Mouse (Mus musculus): ENCODE measurements around the gene Fbn1. TPM values are rescaled to one million over a fixed set of nuclear protein-coding genes. Genes with fewer than 3 reads are reported as not detected.

The Fbn1 gene
- total and polyA plus RNA-seq, 3 experiments = 0.04 to 0.17 (median 0.09) TPM

DNA sequence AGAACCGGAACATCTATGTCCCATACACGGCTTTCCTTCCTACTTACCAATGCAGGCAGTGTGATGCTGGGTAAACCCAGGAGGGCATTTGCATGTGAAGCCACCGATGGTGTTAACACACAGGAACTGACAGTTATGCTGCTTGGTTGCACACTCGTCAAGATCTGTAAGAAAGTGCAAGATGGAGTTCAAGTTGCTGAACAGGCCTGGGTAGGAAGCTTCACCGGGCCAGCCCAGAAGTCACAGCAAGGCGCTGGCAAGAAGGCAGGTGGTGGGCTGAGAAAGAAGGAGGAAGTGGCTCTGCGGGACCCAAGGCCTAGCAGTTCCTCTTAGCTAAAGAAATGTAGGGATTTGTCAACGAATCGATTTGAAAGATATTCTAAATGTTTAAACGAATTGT, 198.1 kb downstream of the Fbn1 start:
- peak overlapping the region in 1 of 3 experiments; percentile 15 for H3K4me3 ChIP-seq (replicated peaks in 1 of 3; ENCODE audit: low read depth in 2 of 3, low read length in 2 of 3, poor library complexity in 1 of 3)
- no peaks in the 10 kb centered on the region for H3K79me2 ChIP-seq (replicated peaks; ENCODE audit: control insufficient read depth, extremely low read depth, insufficient read depth, poor library complexity, severe bottlenecking)
- dilution Hi-C loops (cut with MboI; ENCODE audit: extremely low pct_ligation_motif_present, extremely low pct_unique_long_range_greater_than_20kb, low sequenced_read_pairs) = no loop called here
- TF ChIP-seq KAT2A (IDR thresholded peaks at IDR 0.05; ENCODE audit: insufficient replicate concordance, low read length) (no peak), NELFE (IDR thresholded peaks at IDR 0.05; ENCODE audit: low read depth, low read length) (peak; percentile 37; the same call in 1 of the 2 replicates), MAZ (IDR thresholded peaks at IDR 0.05; ENCODE audit: low read depth, low read length) (no peak), POLR2A (IDR thresholded peaks at IDR 0.05; ENCODE audit: low read depth, low read length) (peak; percentile 32; the same call in 1 of the 2 replicates), ELF1 (IDR thresholded peaks at IDR 0.05; ENCODE audit: low read depth, low read length) (peak; percentile 63), TCF12 (IDR thresholded peaks at IDR 0.05; ENCODE audit: low read depth, low read length) (peak; percentile 44; the same call in 1 of the 2 replicates), HCFC1 (IDR thresholded peaks at IDR 0.05; ENCODE audit: low read depth, low read length) (peak; percentile 24; the same call in 1 of the 2 replicates), BHLHE40 (IDR thresholded peaks at IDR 0.05; ENCODE audit: low read depth, low read length) (peak; percentile 3; the same call in 1 of the 2 replicates), IRF4 (IDR thresholded peaks at IDR 0.05; ENCODE audit: low read depth, low read length) (no peak), SMC3 (IDR thresholded peaks at IDR 0.05; ENCODE audit: low read depth, low read length) (no peak), MAX (IDR thresholded peaks at IDR 0.05; ENCODE audit: low read length) (no peak), CHD2 (IDR thresholded peaks at IDR 0.05; ENCODE audit: low read length) (no peak), MEF2A (IDR thresholded peaks at IDR 0.05; ENCODE audit: borderline replicate concordance, low read depth, low read length) (no peak), JUN (IDR thresholded peaks at IDR 0.05; ENCODE audit: insufficient read depth, low read depth, low read length) (no peak)
- no peaks in the 10 kb centered on the region for H3K36me3 ChIP-seq (replicated peaks in 1 of 2; ENCODE audit: control insufficient read depth in 1 of 2, insufficient read depth in 1 of 2, low read length in 1 of 2)
- DNase-seq (ENCODE audit: extremely low read depth) = peak; percentile 55
- H3K9me3 ChIP-seq (replicated peaks; ENCODE audit: low read length) = no peaks in the 10 kb centered on the region
- no peak overlapping the region for H3K27ac ChIP-seq (ENCODE audit: insufficient read depth, low read depth)
- in situ Hi-C loops (cut with MboI; ENCODE audit: low pct_ligation_motif_present, low pct_unique_long_range_greater_than_20kb, low sequenced_read_pairs) = no loop called here
- no peaks in the 10 kb centered on the region for H3K27me3 ChIP-seq (replicated peaks)
- peak overlapping the region; percentile 7; the same call in 1 of the 2 replicates for H3K9ac ChIP-seq (ENCODE audit: insufficient read depth, low read depth)
- no peak overlapping the region for H3K4me2 ChIP-seq (ENCODE audit: insufficient read depth, low read depth, poor library complexity, severe bottlenecking)
- H3K4me1 ChIP-seq (ENCODE audit: control insufficient read depth in 1 of 2, insufficient read depth in 2 of 2) = peaks cover 9 to 28% of the 10 kb centered on the region in 2 experiments

GRCm38 (mm10) chr2:125305671-125306070, 202.1 kb downstream of the Fbn1 start:
- H3K27ac ChIP-seq (ENCODE audit: insufficient read depth, low read depth) = no peak overlapping the region
- dilution Hi-C loops (cut with MboI; ENCODE audit: extremely low pct_ligation_motif_present, extremely low pct_unique_long_range_greater_than_20kb, low sequenced_read_pairs) (no loop called here), in situ Hi-C loops (cut with MboI; ENCODE audit: low pct_ligation_motif_present, low pct_unique_long_range_greater_than_20kb, low sequenced_read_pairs) (no loop called here)
- H3K9me3 ChIP-seq (replicated peaks; ENCODE audit: low read length) = no peaks in the 10 kb centered on the region
- H3K4me3 ChIP-seq (replicated peaks in 1 of 3; ENCODE audit: low read depth in 2 of 3, low read length in 2 of 3, poor library complexity in 1 of 3) = no peak overlapping the region
- H3K9ac ChIP-seq (ENCODE audit: insufficient read depth, low read depth) = no peak overlapping the region
- no peak for DNase-seq (ENCODE audit: extremely low read depth)
- H3K4me2 ChIP-seq (ENCODE audit: insufficient read depth, low read depth, poor library complexity, severe bottlenecking) = no peak overlapping the region
- no peaks in the 10 kb centered on the region for H3K36me3 ChIP-seq (replicated peaks in 1 of 2; ENCODE audit: control insufficient read depth in 1 of 2, insufficient read depth in 1 of 2, low read length in 1 of 2)
- TF ChIP-seq IRF4 (IDR thresholded peaks at IDR 0.05; ENCODE audit: low read depth, low read length) (no peak), MAX (IDR thresholded peaks at IDR 0.05; ENCODE audit: low read length) (no peak), CTCF (conservative IDR thresholded peaks at IDR 0.05 in 1 of 2, IDR thresholded peaks at IDR 0.05 in 1 of 2; ENCODE audit: low read depth in 2 of 2, low read length in 2 of 2) (no peak), MAFK (IDR thresholded peaks at IDR 0.05; ENCODE audit: insufficient replicate concordance, low read length) (no peak), MAZ (IDR thresholded peaks at IDR 0.05; ENCODE audit: low read depth, low read length) (no peak)
- H3K27me3 ChIP-seq (replicated peaks) = no peaks in the 10 kb centered on the region
- H3K79me2 ChIP-seq (replicated peaks; ENCODE audit: control insufficient read depth, extremely low read depth, insufficient read depth, poor library complexity, severe bottlenecking) = no peaks in the 10 kb centered on the region
- H3K4me1 ChIP-seq (ENCODE audit: control insufficient read depth in 1 of 2, insufficient read depth in 2 of 2) = peaks cover 9 to 26% of the 10 kb centered on the region in 2 experiments
